Mouse (Mus musculus): Measurements from ENCODE around the gene Cachd1. TPM values are rescaled to one million over a fixed set of nuclear protein-coding genes. Genes with fewer than 3 reads are reported as not detected.

Gene Cachd1
- polyA plus RNA-seq, 1 experiment from 2014 or later: 23.4 TPM

GRCm38 (mm10) chr4:100890106-100890970, 113.9 kb downstream of the Cachd1 start:
- Histone ChIP-seq H3K4me2 (replicated peaks; ENCODE audit: low read depth, low read length) (no peak overlapping the region), H3K4me3 (ENCODE audit: low read depth, low read length) (no peak overlapping the region), H3K4me1 (replicated peaks; ENCODE audit: control insufficient read depth, insufficient read depth, low read length) (peaks cover 7% of the 10 kb centered on the region), H3K27me3 (ENCODE audit: control insufficient read depth, insufficient read depth, low read length) (no peaks in the 10 kb centered on the region), H3K9me3 (ENCODE audit: control insufficient read depth, low read length) (no peaks in the 10 kb centered on the region), H3K9ac (ENCODE audit: low read depth, low read length) (no peak overlapping the region), H3K27ac (ENCODE audit: low read depth, low read length) (0 out of 2 replicates have a peak overlapping the region, but pooled peaks have one; percentile 2), H3K36me3 (ENCODE audit: control insufficient read depth, insufficient read depth, low read length) (no peaks in the 10 kb centered on the region)
- WGBS: 33% methylated on average over 7 of the region's 7 CpGs
- peak; percentile 67 for ATAC-seq (ENCODE audit: low FRiP score)
- DNase-seq (ENCODE audit: low spot score): peak; percentile 46

GRCm38 (mm10) chr4:100893739-100894138, 117.3 kb downstream of the Cachd1 start:
- no peaks in the 10 kb centered on the region for H3K36me3 ChIP-seq (ENCODE audit: control insufficient read depth, insufficient read depth, low read length)
- H3K27ac ChIP-seq (ENCODE audit: low read depth, low read length): no peak overlapping the region
- ATAC-seq (ENCODE audit: low FRiP score) (no peak), DNase-seq (ENCODE audit: low spot score) (no peak)
- no peak overlapping the region for H3K4me3 ChIP-seq (ENCODE audit: low read depth, low read length)
- H3K4me2 ChIP-seq (replicated peaks; ENCODE audit: low read depth, low read length): no peak overlapping the region
- H3K9me3 ChIP-seq (ENCODE audit: control insufficient read depth, low read length): no peaks in the 10 kb centered on the region
- H3K27me3 ChIP-seq (ENCODE audit: control insufficient read depth, insufficient read depth, low read length): no peaks in the 10 kb centered on the region
- H3K4me1 ChIP-seq (replicated peaks; ENCODE audit: control insufficient read depth, insufficient read depth, low read length): peaks cover 2% of the 10 kb centered on the region; the same call in 1 of the 2 replicates
- H3K9ac ChIP-seq (ENCODE audit: low read depth, low read length): no peak overlapping the region

- Histone ChIP-seq H3K4me1 (replicated peaks; ENCODE audit: control insufficient read depth, insufficient read depth, low read length) (peaks cover 2% of the 10 kb centered on the region; the same call in 1 of the 2 replicates), H3K27ac (ENCODE audit: low read depth, low read length) (no peak overlapping the region), H3K9me3 (ENCODE audit: control insufficient read depth, low read length) (no peaks in the 10 kb centered on the region), H3K9ac (ENCODE audit: low read depth, low read length) (no peak overlapping the region), H3K4me3 (ENCODE audit: low read depth, low read length) (no peak overlapping the region), H3K27me3 (ENCODE audit: control insufficient read depth, insufficient read depth, low read length) (no peaks in the 10 kb centered on the region), H3K36me3 (ENCODE audit: control insufficient read depth, insufficient read depth, low read length) (no peaks in the 10 kb centered on the region), H3K4me2 (replicated peaks; ENCODE audit: low read depth, low read length) (no peak overlapping the region)
- ATAC-seq (ENCODE audit: low FRiP score) (no peak), DNase-seq (ENCODE audit: low spot score) (no peak)
- WGBS: 88% methylated on average over 2 of the region's 2 CpGs
Observed at GRCm38 (mm10) chr4:100894142-100894541, 117.7 kb downstream of the Cachd1 start.

- H3K27ac ChIP-seq (ENCODE audit: low read depth, low read length): no peak overlapping the region
- DNase-seq (ENCODE audit: low spot score) (no peak), ATAC-seq (ENCODE audit: low FRiP score) (no peak)
- WGBS: 82% methylated on average over 8 of the region's 8 CpGs
- H3K9ac ChIP-seq (ENCODE audit: low read depth, low read length): no peak overlapping the region
- H3K4me2 ChIP-seq (replicated peaks; ENCODE audit: low read depth, low read length): no peak overlapping the region
- no peaks in the 10 kb centered on the region for H3K27me3 ChIP-seq (ENCODE audit: control insufficient read depth, insufficient read depth, low read length)
- H3K36me3 ChIP-seq (ENCODE audit: control insufficient read depth, insufficient read depth, low read length): no peaks in the 10 kb centered on the region
- H3K9me3 ChIP-seq (ENCODE audit: control insufficient read depth, low read length): no peaks in the 10 kb centered on the region
- no peaks in the 10 kb centered on the region for H3K4me1 ChIP-seq (replicated peaks; ENCODE audit: control insufficient read depth, insufficient read depth, low read length)
- no peak overlapping the region for H3K4me3 ChIP-seq (ENCODE audit: low read depth, low read length)
Observed at GRCm38 (mm10) chr4:100896260-100897010, 120.0 kb downstream of the Cachd1 start.

- DNase-seq (ENCODE audit: low spot score): no peak
- Histone ChIP-seq H3K4me2 (replicated peaks; ENCODE audit: low read depth, low read length) (no peak overlapping the region), H3K9me3 (ENCODE audit: control insufficient read depth, low read length) (no peaks in the 10 kb centered on the region)
Observed at GRCm38 (mm10) chr4:100897943-100898342, 121.5 kb downstream of the Cachd1 start.

GRCm38 (mm10) chr4:100909694-100910340, 133.3 kb downstream of the Cachd1 start:
- no peaks in the 10 kb centered on the region for H3K36me3 ChIP-seq (ENCODE audit: control insufficient read depth, insufficient read depth, low read length)
- H3K9me3 ChIP-seq (ENCODE audit: control insufficient read depth, low read length): no peaks in the 10 kb centered on the region
- H3K4me3 ChIP-seq (ENCODE audit: low read depth, low read length): no peak overlapping the region
- H3K27ac ChIP-seq (ENCODE audit: low read depth, low read length): no peak overlapping the region
- no peak overlapping the region for H3K4me2 ChIP-seq (replicated peaks; ENCODE audit: low read depth, low read length)
- peaks cover 10% of the 10 kb centered on the region for H3K4me1 ChIP-seq (replicated peaks; ENCODE audit: control insufficient read depth, insufficient read depth, low read length)
- DNase-seq (ENCODE audit: low spot score) (no peak), ATAC-seq (ENCODE audit: low FRiP score) (no peak)
- H3K9ac ChIP-seq (ENCODE audit: low read depth, low read length): no peak overlapping the region
- 67% methylated on average over 9 of the region's 9 CpGs for WGBS
- H3K27me3 ChIP-seq (ENCODE audit: control insufficient read depth, insufficient read depth, low read length): no peaks in the 10 kb centered on the region

More at GRCm38 (mm10) chr4:100897943-100898342, 121.5 kb downstream of the Cachd1 start:
- no peaks in the 10 kb centered on the region for H3K36me3 ChIP-seq (ENCODE audit: control insufficient read depth, insufficient read depth, low read length)
- no peak overlapping the region for H3K4me3 ChIP-seq (ENCODE audit: low read depth, low read length)
- no peaks in the 10 kb centered on the region for H3K27me3 ChIP-seq (ENCODE audit: control insufficient read depth, insufficient read depth, low read length)
- no peak overlapping the region for H3K27ac ChIP-seq (ENCODE audit: low read depth, low read length)
- WGBS: 98% methylated on average over 3 of the region's 3 CpGs
- H3K9ac ChIP-seq (ENCODE audit: low read depth, low read length): no peak overlapping the region
- ATAC-seq (ENCODE audit: low FRiP score): no peak
- H3K4me1 ChIP-seq (replicated peaks; ENCODE audit: control insufficient read depth, insufficient read depth, low read length): no peaks in the 10 kb centered on the region

GRCm38 (mm10) chr4:100910605-100911330, 134.3 kb downstream of the Cachd1 start:
- DNase-seq (ENCODE audit: low spot score) (no peak), ATAC-seq (ENCODE audit: low FRiP score) (peak; percentile 17; the same call in 1 of the 2 replicates)
- H3K4me3 ChIP-seq (ENCODE audit: low read depth, low read length): no peak overlapping the region
- peaks cover 10% of the 10 kb centered on the region for H3K4me1 ChIP-seq (replicated peaks; ENCODE audit: control insufficient read depth, insufficient read depth, low read length)
- no peak overlapping the region for H3K4me2 ChIP-seq (replicated peaks; ENCODE audit: low read depth, low read length)
- 13% methylated on average over 11 of the region's 11 CpGs for WGBS
- H3K27me3 ChIP-seq (ENCODE audit: control insufficient read depth, insufficient read depth, low read length): no peaks in the 10 kb centered on the region
- no peak overlapping the region for H3K9ac ChIP-seq (ENCODE audit: low read depth, low read length)
- no peaks in the 10 kb centered on the region for H3K36me3 ChIP-seq (ENCODE audit: control insufficient read depth, insufficient read depth, low read length)
- H3K9me3 ChIP-seq (ENCODE audit: control insufficient read depth, low read length): no peaks in the 10 kb centered on the region
- H3K27ac ChIP-seq (ENCODE audit: low read depth, low read length): no peak overlapping the region

- WGBS: 39% methylated on average over 3 of the region's 3 CpGs
- H3K4me3 ChIP-seq (ENCODE audit: low read depth, low read length): no peak overlapping the region
- no peaks in the 10 kb centered on the region for H3K9me3 ChIP-seq (ENCODE audit: control insufficient read depth, low read length)
- no peak overlapping the region for H3K4me2 ChIP-seq (replicated peaks; ENCODE audit: low read depth, low read length)
- H3K27me3 ChIP-seq (ENCODE audit: control insufficient read depth, insufficient read depth, low read length): no peaks in the 10 kb centered on the region
- H3K27ac ChIP-seq (ENCODE audit: low read depth, low read length): no peak overlapping the region
- peaks cover 10% of the 10 kb centered on the region for H3K4me1 ChIP-seq (replicated peaks; ENCODE audit: control insufficient read depth, insufficient read depth, low read length)
- DNase-seq (ENCODE audit: low spot score) (no peak), ATAC-seq (ENCODE audit: low FRiP score) (0 out of 2 replicates have a peak, but pooled peaks have one; percentile 3)
- H3K36me3 ChIP-seq (ENCODE audit: control insufficient read depth, insufficient read depth, low read length): no peaks in the 10 kb centered on the region
- H3K9ac ChIP-seq (ENCODE audit: low read depth, low read length): no peak overlapping the region
Observed at GRCm38 (mm10) chr4:100911658-100912057, 135.2 kb downstream of the Cachd1 start.

Data from hindbrain, embryonic 11.5 days (tissue).